Mouse (Mus musculus) liver, embryonic 14.5 days (tissue): Measurements from ENCODE around the gene Fgfr2. TPM values are rescaled to one million over a fixed set of nuclear protein-coding genes. Genes with fewer than 3 reads are reported as not detected.

ENCODE experiments used
- ATAC-seq: fragments of 200-750 bp; cut with Nextera tagmentation; 2 replicates; pipeline ENCODE4 v1.8.0; 2017; ENCODE audit warnings: moderate number of reproducible peaks, mild to moderate bottlenecking, moderate library complexity; ENCODE audit not compliant: insufficient read depth
- DNase-seq, 3 experiments: peaks; one replicate each; pipeline ENCODE4 v3.0.0-alpha.2; 2012 to 2013; ENCODE audit warnings: low read depth in 3 of 3, low spot score in 3 of 3
- H3K27ac ChIP-seq: fragments of 300-500 bp; sonication (generic); 2 replicates; pipeline ENCODE4 v1.5.1; 2014; ENCODE audit warnings: moderate library complexity, mild to moderate bottlenecking, control low read depth, inconsistent platforms
- H3K27me3 ChIP-seq: fragments of 300-500 bp; sonication (generic); 2 replicates; pipeline ENCODE4 v1.6.1; 2014; ENCODE audit warnings: mild to moderate bottlenecking, low read length, moderate library complexity; ENCODE audit not compliant: control insufficient read depth, insufficient read depth
- H3K36me3 ChIP-seq: fragments of 300-500 bp; sonication (generic); replicated peaks from 2 replicates; pipeline ENCODE4 v1.6.1; 2014; ENCODE audit warnings: low read depth; ENCODE audit not compliant: control insufficient read depth, insufficient read depth
- H3K4me1 ChIP-seq, 2 experiments: fragments of 200-500 bp in 1 of 2; fragments of 300-500 bp in 1 of 2; sonication (generic) in 1 of 2; replicated peaks; 2 replicates each; pipeline ENCODE4 v1.6.1; 2012 to 2014; ENCODE audit warnings: antibody characterized with exemption in 1 of 2, inconsistent platforms in 1 of 2, low read length in 1 of 2; ENCODE audit not compliant: control insufficient read depth in 2 of 2, insufficient read depth in 2 of 2
- H3K4me2 ChIP-seq: fragments of 300-500 bp; sonication (generic); 2 replicates; pipeline ENCODE4 v1.6.1; 2014; ENCODE audit warnings: low read depth, mild to moderate bottlenecking, control low read depth, moderate library complexity
- H3K4me3 ChIP-seq, 2 experiments: fragments of 200-500 bp in 1 of 2; fragments of 300-500 bp in 1 of 2; sonication (generic) in 1 of 2; 2 replicates each; pipeline ENCODE4 v1.5.1; 2012 to 2014; ENCODE audit warnings: low read depth in 2 of 2, low read length in 2 of 2, mild to moderate bottlenecking in 2 of 2, control low read depth in 1 of 2, inconsistent platforms in 1 of 2, moderate library complexity in 1 of 2; ENCODE audit not compliant: insufficient read depth in 1 of 2
- H3K9ac ChIP-seq: fragments of 300-500 bp; sonication (generic); replicated peaks from 2 replicates; pipeline ENCODE4 v1.6.1; 2014; ENCODE audit warnings: mild to moderate bottlenecking, control low read depth, moderate library complexity
- H3K9me3 ChIP-seq: fragments of 300-500 bp; sonication (generic); 2 replicates; pipeline ENCODE4 v1.6.1; 2016; ENCODE audit warnings: low read length, mixed read lengths; ENCODE audit not compliant: control insufficient read depth
- CTCF ChIP-seq: IDR thresholded peaks from 2 replicates; pipeline ENCODE4 v1.5.1; 2016; ENCODE audit warnings: antibody characterized with exemption, low read depth, control low read depth
- EP300 ChIP-seq: IDR thresholded peaks from 2 replicates; pipeline ENCODE4 v1.6.1; 2016; ENCODE audit warnings: antibody characterized with exemption, low read depth
- WGBS: fragments of 180-500 bp; shearing (Covaris S2); extraction: QIAGEN DNeasy Blood & Tissue Kit; methylation state at CpG from one replicate; pipeline ENCODE4 v1.1.7; 2014; ENCODE audit not compliant: insufficient replicate concordance; 5-methylcytosine and 5-hydroxymethylcytosine counted together
- polyA plus RNA-seq, 2 experiments: library from polyadenylated mRNA; depleted of rRNA in 1 of 2; stranded (reverse) in 1 of 2; unstranded in 1 of 2; fragments of >200 nt; fragmentation: Nextera tagmentation in 1 of 2; extraction: Ambion mirVana in 1 of 2; gene quantifications; 2 replicates each; pipeline versions ENCODE4 v1.2.1 to v1.2.3; 2012 to 2014

The Fgfr2 gene
- polyA plus RNA-seq, 2 experiments: 7.9 to 8.8 TPM

DNA sequence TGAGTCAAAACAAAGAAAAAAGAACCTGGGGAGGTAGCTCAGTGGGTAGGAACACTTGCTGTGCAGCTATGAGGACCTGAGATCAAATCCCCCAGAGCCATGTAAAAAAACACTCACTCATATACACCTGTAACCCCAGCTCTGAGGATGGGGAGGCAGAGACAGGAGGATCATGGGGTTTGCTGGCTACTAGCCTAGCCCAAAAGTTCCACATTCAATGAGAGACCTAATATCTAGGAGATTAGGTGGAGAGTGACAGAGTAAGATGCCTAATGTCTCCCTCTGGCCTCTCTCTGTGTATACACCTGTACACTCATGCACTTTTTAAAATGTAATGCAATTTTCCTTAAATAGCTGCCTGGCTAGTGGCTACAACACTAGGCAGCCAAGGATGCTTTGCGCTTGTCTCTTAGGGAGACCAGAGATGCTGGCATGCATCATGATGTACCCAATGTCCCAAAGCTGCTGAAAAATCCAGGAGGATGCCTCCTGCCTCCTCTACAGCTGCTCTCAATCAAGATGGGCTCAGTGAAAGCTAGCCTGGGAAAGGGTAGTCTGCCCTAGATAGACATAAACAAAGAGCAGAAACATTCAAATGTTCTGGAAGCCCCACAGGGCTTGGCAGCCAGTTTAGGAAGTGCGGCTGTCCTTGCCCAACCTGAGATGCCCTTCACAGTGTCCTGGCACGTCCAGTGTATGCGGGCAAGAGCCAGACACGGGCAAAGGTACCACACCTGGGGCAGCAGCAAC lies 231.4 kb downstream of the Fgfr2 start:
- H3K27me3 ChIP-seq: no peaks in the 10 kb centered on the region
- WGBS: 69% methylated on average over 5 of the region's 5 CpGs
- DNase-seq (no peak), ATAC-seq (no peak)
- no peak overlapping the region for H3K4me3 ChIP-seq
- no peak overlapping the region for H3K27ac ChIP-seq
- H3K36me3 ChIP-seq: no peaks in the 10 kb centered on the region
- no peaks in the 10 kb centered on the region; a peak in 2 of 4 replicates for H3K4me1 ChIP-seq
- no peak overlapping the region for H3K9ac ChIP-seq
- H3K9me3 ChIP-seq: no peaks in the 10 kb centered on the region
- no peak for TF ChIP-seq EP300
- TF ChIP-seq CTCF: no peak
- H3K4me2 ChIP-seq: no peak overlapping the region

DNA sequence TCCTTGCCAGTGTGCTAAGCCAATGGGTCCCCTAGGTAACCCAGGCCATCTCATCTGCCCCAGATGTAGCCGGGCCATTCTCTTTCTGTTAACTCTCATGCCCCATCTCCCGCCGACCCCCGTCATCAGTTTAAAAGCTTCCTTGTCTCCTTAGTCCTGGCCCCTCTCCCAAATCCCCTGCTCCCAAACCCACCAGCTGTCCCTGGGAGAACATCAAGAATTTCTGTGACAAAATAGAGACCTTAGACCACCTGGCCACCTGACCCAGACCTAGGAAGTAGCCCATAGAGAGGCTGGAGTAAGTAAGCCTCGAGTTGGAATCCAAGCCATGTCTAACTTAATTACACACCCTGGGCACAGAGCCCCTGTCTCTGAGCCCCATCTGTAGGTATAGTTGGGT lies 232.9 kb downstream of the Fgfr2 start:
- no peaks in the 10 kb centered on the region; a peak in 2 of 4 replicates for H3K4me1 ChIP-seq
- no peak overlapping the region for H3K4me3 ChIP-seq
- WGBS: 75% methylated on average over 5 of the region's 5 CpGs
- TF ChIP-seq EP300 (no peak), CTCF (no peak)
- H3K9ac ChIP-seq: no peak overlapping the region
- H3K4me2 ChIP-seq: no peak overlapping the region
- no peaks in the 10 kb centered on the region for H3K9me3 ChIP-seq
- DNase-seq (no peak), ATAC-seq (no peak)
- no peaks in the 10 kb centered on the region for H3K27me3 ChIP-seq
- H3K27ac ChIP-seq: no peak overlapping the region
- no peaks in the 10 kb centered on the region for H3K36me3 ChIP-seq

DNA sequence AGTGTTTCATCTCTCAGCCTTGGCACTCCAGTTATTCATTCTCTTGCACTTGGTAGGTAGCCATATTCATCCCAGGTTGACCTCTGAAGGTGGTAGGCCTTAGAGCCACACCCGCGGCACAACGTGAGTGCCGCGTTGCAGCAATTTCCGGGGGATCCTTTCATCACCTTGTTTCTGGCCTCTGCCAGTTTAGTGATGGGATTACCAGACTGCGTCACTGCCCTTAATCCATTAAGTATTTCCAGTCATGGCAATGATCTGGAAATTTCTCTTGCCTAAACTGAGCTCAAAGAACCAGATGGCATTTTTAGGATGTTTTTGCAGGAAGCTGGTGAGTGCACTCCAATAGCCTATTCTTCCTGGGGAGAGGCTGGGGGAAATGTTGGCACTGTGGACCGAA lies 233.5 kb downstream of the Fgfr2 start:
- Histone ChIP-seq H3K4me1 (no peaks in the 10 kb centered on the region; a peak in 2 of 4 replicates), H3K9ac (no peak overlapping the region), H3K36me3 (no peaks in the 10 kb centered on the region), H3K27ac (no peak overlapping the region), H3K27me3 (no peaks in the 10 kb centered on the region), H3K9me3 (no peaks in the 10 kb centered on the region), H3K4me2 (no peak overlapping the region), H3K4me3 (no peak overlapping the region)
- TF ChIP-seq EP300 (no peak), CTCF (no peak)
- WGBS: 79% methylated on average over 8 of the region's 8 CpGs
- ATAC-seq (no peak), DNase-seq (no peak)

DNA sequence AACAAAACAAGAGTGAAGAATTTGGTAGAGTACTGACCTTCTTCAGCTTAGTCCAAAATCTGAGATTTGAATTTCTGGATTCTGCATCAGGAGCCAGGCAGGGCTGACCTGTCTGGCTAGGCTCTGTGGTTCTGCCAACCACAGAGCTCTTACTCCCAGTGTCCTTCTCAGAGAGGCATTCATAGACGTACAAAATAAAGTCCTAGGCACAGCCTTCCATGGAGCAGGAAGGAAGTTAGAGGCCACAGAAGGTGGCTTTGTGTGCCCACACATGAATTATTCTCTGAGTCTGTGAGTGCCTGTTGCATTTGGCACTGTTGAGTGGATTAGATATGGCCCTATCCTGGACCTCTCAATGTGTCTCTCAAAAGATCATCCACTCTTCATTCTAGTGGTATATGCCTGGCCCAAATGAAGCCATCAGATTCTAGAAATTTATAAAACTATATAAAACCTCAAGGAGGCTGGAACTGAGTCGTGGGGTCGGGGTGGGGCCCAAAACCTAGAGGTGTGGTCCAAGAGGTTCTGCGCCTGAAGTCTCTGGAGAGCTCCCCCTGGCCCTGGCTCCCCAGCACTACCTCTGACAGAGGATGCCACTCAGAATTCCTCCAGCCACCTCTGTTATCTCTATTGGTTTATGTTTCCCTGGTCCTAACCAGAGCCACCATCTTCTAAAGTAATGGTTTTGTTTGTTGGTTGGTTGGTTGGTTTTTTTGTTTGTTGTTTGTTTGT lies 234.5 kb downstream of the Fgfr2 start:
- Histone ChIP-seq H3K4me2 (no peak overlapping the region), H3K9me3 (no peaks in the 10 kb centered on the region), H3K4me1 (no peaks in the 10 kb centered on the region; a peak in 2 of 4 replicates), H3K36me3 (peaks cover 2% of the 10 kb centered on the region; the same call in 1 of the 2 replicates), H3K27me3 (no peaks in the 10 kb centered on the region), H3K9ac (no peak overlapping the region), H3K27ac (no peak overlapping the region), H3K4me3 (no peak overlapping the region)
- no peak for TF ChIP-seq CTCF
- TF ChIP-seq EP300: no peak
- DNase-seq (no peak), ATAC-seq (no peak)
- WGBS: 41% methylated on average over 4 of the region's 4 CpGs

DNA sequence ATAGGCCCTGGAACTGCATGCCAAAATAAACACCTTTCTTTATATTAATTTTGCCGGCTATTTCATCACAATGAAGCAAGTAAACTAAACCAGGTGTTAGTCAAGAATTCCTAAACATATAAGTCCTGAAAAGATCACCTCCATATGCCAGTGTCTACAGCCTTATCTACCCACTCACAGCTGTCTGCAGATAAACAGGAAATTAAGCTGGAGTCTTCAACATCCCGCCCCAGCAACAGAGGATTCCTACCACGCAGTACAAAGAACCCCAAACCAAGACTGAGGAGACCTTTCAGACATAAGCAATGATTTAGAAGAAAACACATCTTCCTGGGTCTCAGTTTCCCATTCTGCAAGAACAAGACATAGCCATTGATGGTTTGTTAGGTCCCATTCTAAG lies 235.1 kb downstream of the Fgfr2 start:
- no peak for ATAC-seq
- Histone ChIP-seq H3K9ac (no peak overlapping the region), H3K4me1 (no peaks in the 10 kb centered on the region; a peak in 2 of 4 replicates), H3K36me3 (peaks cover 8% of the 10 kb centered on the region), H3K4me2 (no peak overlapping the region), H3K27ac (no peak overlapping the region), H3K4me3 (no peak overlapping the region), H3K27me3 (no peaks in the 10 kb centered on the region), H3K9me3 (no peaks in the 10 kb centered on the region)
- TF ChIP-seq CTCF (no peak), EP300 (no peak)
- WGBS: 24% methylated on average over 3 of the region's 3 CpGs
- no peak for DNase-seq
